Mouse (Mus musculus) ovary, postnatal 14 days (tissue): ENCODE data around the gene Stom.
A peak's percentile ranks its signal among the peaks of the same experiment; 100 is the strongest.

Experiments used
- DNase-seq: peaks from one replicate; pipeline ENCODE4 v3.0.0; 2022; ENCODE audit warnings: low spot score

Stom gene

GRCm38 (mm10) chr2:35318405-35318804 lies 18.4 kb downstream of the Stom start:
- DNase-seq, result no peak

GRCm38 (mm10) chr2:35317604-35318003 lies 19.2 kb downstream of the Stom start:
- DNase-seq, result no peak

GRCm38 (mm10) chr2:35314300-35314699 lies 22.5 kb downstream of the Stom start:
- no peak for DNase-seq

GRCm38 (mm10) chr2:35309906-35310493 lies 26.8 kb downstream of the Stom start:
- DNase-seq, result no peak

GRCm38 (mm10) chr2:35308166-35308565 lies 28.6 kb downstream of the Stom start:
- DNase-seq, result no peak

- no peak for DNase-seq
Measured at GRCm38 (mm10) chr2:35302049-35302885, 34.5 kb downstream of the Stom start.

- DNase-seq, result no peak
Measured at GRCm38 (mm10) chr2:35299437-35299836, 37.3 kb downstream of the Stom start.

- peak; percentile 77 for DNase-seq
Measured at GRCm38 (mm10) chr2:35297703-35298332, 39.0 kb downstream of the Stom start.

GRCm38 (mm10) chr2:35293291-35293690 lies 43.5 kb downstream of the Stom start:
- no peak for DNase-seq

- no peak for DNase-seq
Measured at GRCm38 (mm10) chr2:35292700-35293099, 44.1 kb downstream of the Stom start.

GRCm38 (mm10) chr2:35291856-35292255 lies 44.9 kb downstream of the Stom start:
- DNase-seq, result no peak

GRCm38 (mm10) chr2:35288758-35289635 lies 47.8 kb downstream of the Stom start:
- peak; percentile 81 for DNase-seq

- no peak for DNase-seq
Measured at GRCm38 (mm10) chr2:35287017-35287620, 49.7 kb downstream of the Stom start.

- DNase-seq, result no peak
Measured at GRCm38 (mm10) chr2:35285209-35285608, 51.6 kb downstream of the Stom start.

GRCm38 (mm10) chr2:35283997-35284396 lies 52.8 kb downstream of the Stom start:
- DNase-seq, result no peak

GRCm38 (mm10) chr2:35282214-35282613 lies 54.6 kb downstream of the Stom start:
- DNase-seq, result no peak

GRCm38 (mm10) chr2:35280001-35280400 lies 56.8 kb downstream of the Stom start:
- DNase-seq, result no peak

GRCm38 (mm10) chr2:35278371-35279210 lies 58.2 kb downstream of the Stom start:
- no peak for DNase-seq

GRCm38 (mm10) chr2:35277686-35278085 lies 59.1 kb downstream of the Stom start:
- DNase-seq, result peak; percentile 65

- DNase-seq, result no peak
Measured at GRCm38 (mm10) chr2:35273536-35273935, 63.2 kb downstream of the Stom start.

GRCm38 (mm10) chr2:35272881-35273280 lies 63.9 kb downstream of the Stom start:
- no peak for DNase-seq
